Mouse (Mus musculus): ENCODE measurements around the gene Birc5.

The Birc5 gene

DNA sequence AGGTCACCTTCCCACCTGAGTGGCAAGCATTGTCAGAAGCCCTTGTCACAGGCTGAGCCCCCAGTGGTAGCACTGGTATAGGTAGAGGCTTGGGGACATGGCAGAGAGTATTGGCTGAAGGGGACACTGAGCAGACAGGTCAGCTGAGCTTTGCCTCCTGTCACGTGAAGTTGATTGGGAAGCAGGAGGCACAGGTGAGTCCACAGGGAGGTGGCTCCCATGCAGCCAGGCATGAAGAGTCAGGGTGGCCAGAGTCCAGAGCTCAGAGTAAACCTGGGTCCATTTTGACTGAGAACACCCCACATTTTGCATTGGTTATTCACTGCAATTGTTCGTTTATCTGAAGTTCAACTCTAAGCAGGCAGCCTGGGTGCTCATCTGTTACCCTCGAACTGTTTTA is 3.8 kb downstream of the Birc5 start:
- DNase-seq (ENCODE audit: extremely low spot score, low read depth, low spot score): no peak

DNA sequence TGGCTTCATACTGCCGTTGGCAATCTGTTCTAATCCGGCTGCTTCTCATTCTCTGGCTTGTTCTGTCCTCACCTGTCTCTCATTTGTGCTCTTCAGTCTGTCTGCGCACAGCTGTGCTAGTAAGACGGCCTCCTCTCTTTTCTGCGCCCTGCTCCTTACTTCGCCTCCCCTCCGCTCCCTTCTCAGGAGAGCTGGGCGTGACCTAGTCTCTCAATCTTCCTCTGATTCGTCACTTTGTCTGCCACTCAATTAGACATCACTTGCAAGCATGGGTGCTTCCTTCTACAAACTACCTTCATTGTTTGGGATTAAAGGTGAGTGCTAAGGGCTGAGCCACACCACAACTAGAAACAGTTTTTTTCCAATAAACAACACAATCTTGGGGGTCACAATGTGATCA is 5.2 kb downstream of the Birc5 start:
- DNase-seq (ENCODE audit: extremely low spot score, low read depth, low spot score): no peak

DNA sequence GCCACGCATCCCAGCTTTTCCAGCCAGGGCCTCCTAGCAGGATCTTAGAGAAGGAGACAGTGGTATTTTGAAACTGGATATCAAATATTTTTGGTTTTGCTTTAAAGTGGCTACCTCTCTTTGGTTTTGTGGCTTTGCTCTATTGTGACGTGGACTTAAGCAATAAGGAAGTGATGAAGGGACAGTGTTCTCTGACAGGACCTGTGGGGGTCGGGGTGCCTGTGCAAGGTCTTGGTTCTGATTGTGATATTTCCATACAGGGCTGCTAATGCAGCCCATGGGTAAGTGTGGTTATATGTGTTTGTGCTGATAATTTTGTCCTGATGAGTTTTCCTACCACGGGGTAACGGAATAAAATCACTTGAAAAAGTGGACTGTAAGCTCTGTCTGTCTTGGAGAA is 6.3 kb downstream of the Birc5 start:
- no peak for DNase-seq (ENCODE audit: extremely low spot score, low read depth, low spot score)

DNA sequence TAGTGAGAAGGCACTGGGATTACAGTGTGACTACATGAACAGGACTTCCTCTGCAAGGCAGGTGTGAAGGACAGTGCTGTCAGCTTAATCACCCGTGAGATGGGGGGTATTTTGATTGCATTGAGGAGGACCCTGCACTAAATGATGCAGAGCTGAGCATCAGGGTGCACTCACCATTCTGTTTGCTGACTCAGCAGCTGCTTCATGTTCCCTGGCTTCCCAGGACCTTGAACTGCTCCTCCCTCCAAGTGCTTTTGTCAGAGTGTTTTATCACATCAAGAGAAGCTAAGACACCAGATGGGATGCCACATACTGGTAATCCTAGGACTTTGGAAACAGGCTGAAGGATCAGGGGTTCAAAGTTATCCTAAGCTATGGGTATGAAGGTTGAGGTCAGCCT is 6.9 kb downstream of the Birc5 start:
- DNase-seq (ENCODE audit: extremely low spot score, low read depth, low spot score): no peak

DNA sequence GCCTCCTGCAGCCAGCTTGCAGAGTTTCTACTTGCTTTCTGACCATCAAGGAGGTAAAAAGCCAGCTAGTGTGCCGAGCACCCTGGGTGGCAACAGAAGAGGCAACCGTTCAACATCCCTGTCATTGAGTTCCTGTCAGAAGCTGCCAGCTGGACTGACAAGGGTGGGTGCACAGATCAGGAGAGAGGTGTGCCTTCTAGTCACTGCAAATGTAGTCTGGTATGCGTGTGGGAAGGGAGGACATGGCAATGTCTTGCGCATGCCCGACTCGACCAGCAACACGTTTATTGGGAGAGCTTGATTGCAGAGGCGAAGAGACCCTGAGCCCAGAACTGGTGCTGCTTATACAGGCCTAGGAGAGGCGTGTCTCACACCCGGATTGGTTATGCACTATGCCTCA is 8.4 kb downstream of the Birc5 start:
- DNase-seq (ENCODE audit: extremely low spot score, low read depth, low spot score): no peak

DNA sequence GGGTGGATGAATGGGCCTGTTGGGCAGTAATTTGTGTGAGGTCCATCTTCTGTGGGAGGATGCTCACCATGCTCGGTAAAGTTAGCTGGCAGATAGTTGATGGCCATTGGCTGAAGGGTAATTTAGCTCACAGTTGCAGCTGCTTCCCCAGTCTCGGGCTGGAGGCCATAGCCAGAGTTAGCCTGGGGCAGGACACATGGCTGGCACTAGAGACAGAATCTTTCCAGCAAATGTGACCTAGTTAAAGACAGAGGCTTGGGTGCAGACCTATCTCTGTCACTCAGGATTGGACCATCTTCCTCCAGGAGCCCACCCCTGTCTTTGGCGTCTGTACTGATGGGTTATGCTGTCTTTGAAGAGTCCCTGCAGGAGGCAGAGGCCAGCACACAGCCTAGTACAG is 9.3 kb downstream of the Birc5 start:
- no peak for DNase-seq (ENCODE audit: extremely low spot score, low read depth, low spot score)

DNA sequence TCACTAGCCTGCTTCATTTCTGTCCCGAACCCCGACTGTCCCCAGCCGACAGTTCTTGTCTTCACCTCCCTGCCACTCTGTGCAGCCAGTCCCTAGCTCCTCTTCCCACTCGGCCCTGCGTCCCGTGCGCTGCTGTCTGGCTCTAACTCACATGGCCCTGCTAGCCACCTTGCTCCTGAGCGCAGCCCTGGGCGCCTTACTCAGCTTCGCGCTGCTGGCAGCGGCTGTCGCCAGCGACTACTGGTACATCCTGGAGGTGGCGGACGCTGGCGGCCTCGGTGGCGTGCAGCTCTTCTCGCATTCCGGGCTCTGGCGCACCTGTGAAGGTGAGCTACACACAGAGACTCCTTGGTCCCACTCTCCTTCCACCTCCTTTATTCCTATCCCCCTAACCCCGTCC is 11.6 kb downstream of the Birc5 start, which contains the start of gene Tmem235:
TSS of gene Tmem235 (plus strand) at position 152 of the 400 bp plus-strand sequence.
- DNase-seq (ENCODE audit: extremely low spot score, low read depth, low spot score): no peak

DNA sequence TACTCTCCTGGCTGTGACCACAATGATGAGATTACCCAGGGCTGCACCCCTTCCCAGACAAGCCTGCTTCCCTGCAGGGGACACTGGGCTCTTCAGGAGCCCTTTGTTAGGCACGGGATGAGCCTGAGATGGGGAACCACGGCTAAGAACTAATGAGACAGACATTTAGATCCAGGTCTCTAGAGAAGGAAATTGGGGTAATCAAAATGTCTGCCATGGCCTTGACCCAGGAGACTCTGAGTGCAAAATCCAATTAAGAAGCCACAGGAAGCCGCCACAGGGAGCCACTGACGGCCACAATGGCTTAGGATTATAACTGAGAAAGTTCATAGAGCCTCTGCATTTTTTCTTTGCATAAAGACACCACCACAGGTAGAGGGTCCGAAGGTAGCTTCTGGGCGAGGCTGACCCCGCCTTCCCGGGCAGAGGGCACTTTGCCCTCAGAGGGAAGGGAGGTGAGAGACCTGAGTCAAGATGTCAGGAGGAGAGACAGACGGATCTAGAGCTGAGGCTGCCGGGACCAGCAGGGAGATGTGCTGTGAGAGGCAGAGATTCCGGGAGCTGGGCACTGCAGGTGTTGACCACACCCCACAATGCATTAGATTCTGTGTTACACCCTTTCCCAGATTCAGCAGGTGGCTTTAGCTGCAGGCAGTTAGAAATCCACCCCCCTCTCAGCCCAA is 14.3 kb downstream of the Birc5 start:
- no peak for DNase-seq (ENCODE audit: extremely low spot score, low read depth, low spot score)

DNA sequence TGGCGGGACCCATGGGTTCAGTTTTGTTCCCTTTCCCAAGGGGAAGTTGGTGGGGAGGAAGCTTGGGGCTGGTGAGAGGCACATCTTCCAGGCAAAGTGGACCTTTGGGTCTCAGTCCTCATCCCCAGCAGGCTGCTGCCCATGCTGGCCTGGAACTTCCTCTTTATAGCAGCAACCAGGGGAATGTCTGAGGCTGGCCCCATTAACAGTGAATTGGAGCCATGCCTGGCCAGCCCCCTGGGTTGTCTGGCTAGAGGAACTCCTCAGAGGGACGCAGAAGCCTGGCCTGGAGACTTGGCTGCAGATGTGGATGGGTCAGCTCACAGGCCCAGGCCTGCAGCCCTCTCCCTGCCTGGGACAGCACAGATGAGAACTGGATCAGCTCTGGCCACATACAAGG is 15.8 kb downstream of the Birc5 start:
- DNase-seq (ENCODE audit: extremely low spot score, low read depth, low spot score): no peak

DNA sequence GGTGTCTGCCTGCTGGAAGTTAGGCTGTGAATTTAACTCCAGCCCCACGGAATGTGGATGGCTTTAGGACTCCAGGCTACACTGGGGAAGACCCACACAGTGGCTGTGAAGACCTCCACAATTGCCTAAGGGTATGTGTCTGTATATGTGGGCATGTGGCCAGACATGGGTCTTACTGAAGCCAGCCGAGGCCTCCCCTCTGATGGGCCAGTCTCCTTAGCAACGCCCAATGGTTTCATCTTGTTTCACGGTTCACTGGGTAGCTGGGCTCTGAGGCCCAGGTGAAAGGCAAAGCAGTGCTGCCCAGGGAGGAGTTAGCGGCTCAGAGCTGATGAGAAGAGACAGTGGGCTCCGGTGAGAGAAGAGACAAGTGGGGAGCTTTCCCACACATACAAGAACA is 16.9 kb downstream of the Birc5 start:
- DNase-seq (ENCODE audit: extremely low spot score, low read depth, low spot score): no peak

DNA sequence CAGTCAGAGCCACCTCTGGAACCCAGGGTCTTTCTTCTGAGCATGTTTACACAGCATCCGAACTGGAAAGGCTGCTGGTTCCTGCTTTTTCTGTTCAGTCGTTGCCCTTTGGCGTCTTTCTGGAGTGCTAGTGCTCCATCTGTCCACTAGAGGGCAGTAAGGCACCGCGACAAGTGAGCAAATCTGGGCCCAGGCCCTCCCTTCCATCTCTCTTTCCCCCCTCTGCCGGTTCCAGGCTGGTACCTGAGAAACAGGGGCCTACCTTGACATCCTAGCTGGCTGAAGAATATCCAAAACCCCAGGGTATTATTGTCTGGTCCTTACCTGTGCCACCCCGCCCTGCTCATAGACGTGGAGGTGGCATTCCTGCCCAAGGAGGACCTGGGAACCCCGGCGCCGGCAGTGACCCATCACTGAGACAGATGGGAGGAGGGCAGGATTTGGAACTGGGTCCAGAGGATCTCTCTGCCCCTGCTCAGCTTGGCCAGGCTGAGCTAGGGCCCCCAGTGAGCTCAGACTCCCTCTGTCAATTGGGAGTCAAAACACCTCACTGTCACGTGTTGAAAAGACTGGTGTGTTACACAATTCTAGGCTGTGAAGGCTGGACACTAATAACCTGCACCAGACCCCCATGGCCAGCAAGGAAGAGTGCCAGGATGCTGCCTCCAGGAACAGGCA is 21.8 kb downstream of the Birc5 start:
- peak; percentile 75 for DNase-seq (ENCODE audit: extremely low spot score, low read depth, low spot score)

DNA sequence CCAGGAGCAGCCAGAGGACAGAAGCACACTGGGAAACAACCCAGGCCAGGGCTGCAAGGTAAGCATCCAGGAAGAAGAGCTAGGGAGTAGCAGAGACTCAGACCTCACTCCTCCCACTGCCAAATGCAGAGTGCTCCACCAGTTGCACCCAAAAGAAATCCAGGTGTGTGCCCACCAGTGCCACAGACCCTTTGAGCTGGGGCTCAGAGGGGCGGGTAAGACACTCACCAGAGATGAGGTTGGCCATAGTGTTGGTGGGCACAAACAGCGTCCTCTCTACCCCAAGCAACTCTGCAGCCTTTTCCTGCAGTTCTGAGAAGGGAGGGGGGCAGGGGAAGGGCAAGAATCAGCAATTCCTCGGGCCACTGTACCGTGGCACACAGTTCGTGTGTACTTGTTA is 22.3 kb downstream of the Birc5 start:
- DNase-seq (ENCODE audit: extremely low spot score, low read depth, low spot score): no peak

DNA sequence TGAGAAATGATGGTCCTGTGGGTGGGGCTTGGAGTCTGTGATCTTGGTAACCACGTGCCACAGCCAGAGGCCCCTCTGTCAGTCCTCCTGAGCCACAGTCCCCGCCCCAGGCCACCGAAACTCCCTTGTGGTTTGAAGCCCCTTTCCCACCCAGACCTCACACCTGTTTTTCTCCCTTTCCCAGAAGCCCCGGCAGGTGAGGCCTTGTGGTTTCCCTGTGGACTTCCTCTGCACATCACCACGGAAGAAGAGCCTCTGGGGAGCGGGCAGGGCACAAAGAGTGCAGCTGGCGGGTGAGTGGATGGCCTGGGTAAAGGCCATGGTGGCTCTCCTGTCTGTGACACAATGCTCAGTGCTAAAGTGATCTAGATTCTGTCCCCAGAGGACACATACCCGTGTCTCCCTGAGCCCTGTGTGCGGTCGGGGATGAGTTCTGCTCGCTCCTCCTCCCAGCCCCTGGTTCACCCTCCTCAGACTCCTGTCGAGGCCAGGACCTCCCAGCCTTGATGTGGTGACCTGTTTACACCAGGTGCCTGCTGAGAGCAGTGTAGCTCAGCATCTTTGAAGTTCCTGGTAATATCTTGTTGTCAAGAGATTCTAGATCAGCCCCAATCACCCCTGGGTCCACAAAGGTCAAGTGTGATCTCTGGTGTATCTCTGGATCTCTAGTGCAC is 23.0 kb downstream of the Birc5 start:
- DNase-seq (ENCODE audit: extremely low spot score, low read depth, low spot score): no peak

DNA sequence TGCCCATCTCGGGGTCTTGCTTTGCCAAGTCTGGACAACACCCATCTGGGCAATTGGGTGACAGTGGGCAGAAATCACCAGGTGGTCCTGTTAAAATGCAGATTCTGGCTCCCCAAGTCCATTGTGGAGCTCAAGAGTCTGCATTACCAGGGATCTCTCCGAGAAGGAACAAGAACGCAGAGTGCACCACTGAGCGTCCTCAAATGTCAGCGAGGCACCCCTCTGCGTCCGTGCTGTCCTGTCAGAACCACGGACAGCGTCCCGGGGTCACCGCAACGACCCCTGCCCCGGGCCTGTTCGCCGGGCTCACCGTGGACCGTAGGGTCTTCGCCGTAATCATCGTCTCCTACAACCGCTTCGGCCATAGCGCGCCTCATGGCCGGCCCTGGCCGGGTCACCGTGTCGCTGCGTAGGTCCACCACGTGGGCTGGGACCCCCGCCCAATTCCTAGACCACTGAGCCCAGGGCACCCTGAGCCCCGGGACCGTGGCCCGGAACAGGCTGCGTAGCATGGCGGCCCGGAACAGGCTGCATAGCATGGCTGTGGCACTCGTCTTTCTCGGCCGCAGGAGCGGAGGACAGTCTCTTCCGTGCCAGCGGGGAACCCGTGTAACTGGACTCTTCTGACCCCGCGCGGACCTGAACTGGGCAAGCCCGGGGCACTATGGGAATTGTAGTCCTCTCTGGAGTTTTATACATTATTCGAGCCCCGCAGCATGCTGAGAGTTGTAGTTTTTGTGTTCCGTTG is 24.0 kb downstream of the Birc5 start, which contains the start of gene Tha1:
TSS of gene Tha1 (minus strand) at position 621 of the 748 bp plus-strand sequence.
- peak; percentile 68 for DNase-seq (ENCODE audit: extremely low spot score, low read depth, low spot score)

DNA sequence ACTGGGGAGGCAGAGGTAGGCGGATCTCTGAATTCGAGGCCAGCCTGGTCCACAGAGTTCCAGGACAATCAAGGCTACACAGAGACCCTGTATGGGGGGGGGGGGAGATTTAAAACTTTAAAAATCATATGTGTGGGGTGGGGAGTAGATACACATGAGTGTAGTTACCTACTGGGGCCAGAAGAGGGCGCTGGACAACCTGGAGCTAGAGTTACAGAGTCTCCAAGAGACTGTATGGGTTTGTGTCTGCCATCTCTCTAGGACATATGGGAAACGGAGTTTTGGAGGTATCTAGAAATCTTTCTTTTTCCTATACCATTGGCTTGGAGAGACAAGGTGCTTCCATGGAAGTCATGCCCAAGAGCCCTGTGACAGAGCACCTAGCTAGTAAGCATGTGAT is 25.4 kb downstream of the Birc5 start:
- DNase-seq (ENCODE audit: extremely low spot score, low read depth, low spot score): no peak

DNA sequence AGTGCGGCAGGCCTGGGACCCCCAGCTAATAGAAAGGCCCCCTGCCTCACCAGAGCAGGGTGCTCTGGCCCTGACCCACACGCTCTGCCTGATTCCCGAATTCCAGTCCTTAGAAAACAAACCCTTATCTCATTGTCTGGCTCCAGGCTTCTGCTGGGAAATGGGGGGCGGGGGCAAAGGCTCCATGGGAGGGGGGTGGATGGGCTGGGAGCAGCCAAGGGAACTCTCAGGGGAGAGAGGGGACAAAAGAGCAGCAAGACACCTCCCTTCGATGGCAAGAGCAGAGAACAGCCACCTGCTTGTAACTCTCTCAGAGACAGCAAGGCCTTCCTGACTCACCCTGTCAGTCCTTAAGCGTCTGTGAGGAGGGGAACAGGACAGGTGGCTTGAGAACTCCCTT is 26.6 kb downstream of the Birc5 start:
- no peak for DNase-seq (ENCODE audit: extremely low spot score, low read depth, low spot score)

DNA sequence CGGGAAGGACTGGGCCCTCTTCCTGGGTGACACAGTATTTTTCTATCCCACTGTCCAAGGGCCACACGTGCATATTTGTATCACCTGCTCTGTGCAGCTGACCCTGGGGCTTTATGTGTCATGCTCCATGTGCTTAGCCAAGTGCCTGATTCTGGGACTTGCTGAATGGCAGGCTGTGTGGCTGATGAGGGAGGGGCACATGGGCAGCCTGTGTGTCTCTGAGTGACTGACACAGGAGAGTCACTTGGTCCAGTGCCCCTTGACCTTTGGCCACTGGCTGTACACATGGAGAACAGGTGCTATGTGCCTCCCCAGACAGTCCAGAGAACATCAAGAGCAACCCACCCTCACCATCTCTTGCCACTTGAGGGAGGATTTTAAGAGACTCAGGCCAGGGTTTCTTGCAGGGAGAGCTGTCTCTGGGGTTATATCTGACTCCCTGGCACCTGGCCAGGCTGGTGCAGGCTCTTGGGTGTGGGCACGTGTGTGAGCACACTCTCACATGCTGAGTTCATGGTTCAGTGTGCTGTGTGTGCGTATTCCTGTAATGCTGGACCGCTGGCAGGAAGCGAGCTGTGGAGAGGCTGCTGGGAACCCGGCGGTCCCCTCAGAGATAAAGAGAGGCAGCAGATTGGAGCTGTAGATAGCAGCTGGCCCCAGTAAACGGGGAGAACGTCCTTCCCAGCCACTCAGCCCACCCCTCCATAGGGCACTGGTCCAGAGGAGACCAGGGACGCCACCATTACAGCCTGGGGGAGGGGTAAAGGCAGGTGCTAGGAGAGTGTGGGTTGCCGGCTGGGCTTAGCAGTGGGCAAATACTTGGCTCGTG is 29.1 kb downstream of the Birc5 start:
- DNase-seq (ENCODE audit: extremely low spot score, low read depth, low spot score): no peak

DNA sequence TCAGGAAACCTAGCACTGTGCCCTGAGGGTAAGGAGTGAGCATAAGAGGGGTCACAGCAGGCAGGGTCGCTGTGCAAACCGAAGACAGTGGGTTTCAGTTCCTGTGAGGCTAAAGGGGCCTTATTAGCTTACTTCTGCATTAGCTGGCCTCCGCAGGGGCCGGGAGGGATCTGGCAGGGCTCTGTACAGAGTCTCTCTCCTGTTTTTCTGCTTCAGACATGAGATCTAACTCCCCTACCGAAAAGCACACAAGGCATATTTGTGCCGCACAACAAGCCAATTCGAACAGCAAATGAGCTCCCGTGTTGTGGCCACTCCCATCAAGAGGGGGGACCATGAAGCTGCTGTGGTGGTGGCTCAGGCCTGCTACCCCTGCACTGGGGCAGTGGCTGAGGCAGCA is 29.8 kb downstream of the Birc5 start:
- no peak for DNase-seq (ENCODE audit: extremely low spot score, low read depth, low spot score)

DNA sequence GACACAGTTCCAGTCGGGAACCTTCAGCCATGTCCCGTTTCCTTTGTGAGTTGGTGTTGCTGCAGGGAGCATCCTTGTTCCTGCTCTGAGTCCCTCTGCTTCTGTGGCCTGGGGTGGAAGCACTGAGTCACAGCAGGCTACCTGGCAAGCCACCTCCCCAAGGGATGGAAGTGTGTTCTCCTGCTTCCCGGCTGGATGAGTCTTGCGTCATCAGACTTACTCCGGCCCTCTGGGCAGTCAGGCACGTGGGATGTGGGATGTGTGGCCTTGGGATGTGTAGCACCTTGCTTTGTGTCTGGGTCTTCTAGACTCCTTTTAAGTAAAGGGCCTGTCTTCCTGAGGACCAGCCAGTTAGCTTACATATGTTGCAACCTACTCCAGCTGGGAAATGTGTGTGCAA is 30.6 kb downstream of the Birc5 start:
- DNase-seq (ENCODE audit: extremely low spot score, low read depth, low spot score): no peak

DNA sequence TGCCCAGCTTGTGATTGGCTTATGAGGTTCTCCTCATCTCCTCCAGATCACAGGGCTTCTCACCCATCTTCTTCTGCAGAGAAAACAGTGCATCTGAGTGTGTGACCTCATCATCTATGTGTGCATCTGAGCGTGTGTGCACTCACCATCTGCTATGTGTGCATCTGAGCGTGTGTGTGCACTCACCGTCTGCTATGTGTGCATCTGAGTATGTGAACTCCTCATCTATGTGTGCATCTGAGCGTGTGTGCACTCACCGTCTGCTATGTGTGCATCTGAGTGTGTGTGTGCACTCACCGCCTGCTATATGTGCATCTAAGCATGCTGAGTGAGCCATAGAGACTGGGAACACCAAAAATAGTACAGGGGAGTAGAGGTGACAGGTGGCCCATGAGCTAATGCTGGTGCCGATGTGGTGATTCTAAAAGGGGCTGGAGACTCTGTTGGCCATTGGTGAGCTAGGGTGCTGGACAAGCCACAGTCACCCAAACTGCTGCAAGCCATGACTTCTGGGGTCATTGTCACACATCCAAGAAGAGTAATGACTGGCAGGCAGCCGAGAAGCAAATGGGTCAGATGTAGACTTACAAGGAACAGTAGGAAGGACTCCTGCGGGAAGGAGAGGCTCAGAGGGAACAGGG is 31.4 kb downstream of the Birc5 start:
- no peak for DNase-seq (ENCODE audit: extremely low spot score, low read depth, low spot score)
